Mouse (Mus musculus): ENCODE results near the gene Npcd.
"Not testable (repeated sequence)": the region's sequence is repeated elsewhere in the genome, so short reads cannot be mapped to it uniquely, and the experiment has no call there.

The Npcd gene

DNA sequence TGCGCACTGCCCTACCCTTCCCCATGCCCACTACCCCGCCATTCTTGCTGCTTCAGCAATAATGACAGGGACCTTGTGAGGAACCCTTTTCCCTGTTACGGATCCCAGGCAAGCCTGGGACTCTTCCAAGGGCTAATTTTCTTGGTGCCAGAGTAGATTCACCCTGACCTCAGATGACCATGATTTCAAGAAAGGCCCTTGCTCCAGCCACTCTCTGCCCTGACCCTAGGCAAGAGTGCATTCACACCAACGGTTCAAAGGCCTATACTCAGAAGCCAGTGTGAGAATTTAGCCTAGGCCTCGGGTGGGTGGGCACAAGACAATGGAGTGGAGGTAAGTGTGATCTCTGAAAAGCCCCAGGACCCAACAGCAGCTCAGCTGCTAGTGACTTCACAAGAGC, 4.6 kb downstream of the Npcd start:
- no peak for DNase-seq

DNA sequence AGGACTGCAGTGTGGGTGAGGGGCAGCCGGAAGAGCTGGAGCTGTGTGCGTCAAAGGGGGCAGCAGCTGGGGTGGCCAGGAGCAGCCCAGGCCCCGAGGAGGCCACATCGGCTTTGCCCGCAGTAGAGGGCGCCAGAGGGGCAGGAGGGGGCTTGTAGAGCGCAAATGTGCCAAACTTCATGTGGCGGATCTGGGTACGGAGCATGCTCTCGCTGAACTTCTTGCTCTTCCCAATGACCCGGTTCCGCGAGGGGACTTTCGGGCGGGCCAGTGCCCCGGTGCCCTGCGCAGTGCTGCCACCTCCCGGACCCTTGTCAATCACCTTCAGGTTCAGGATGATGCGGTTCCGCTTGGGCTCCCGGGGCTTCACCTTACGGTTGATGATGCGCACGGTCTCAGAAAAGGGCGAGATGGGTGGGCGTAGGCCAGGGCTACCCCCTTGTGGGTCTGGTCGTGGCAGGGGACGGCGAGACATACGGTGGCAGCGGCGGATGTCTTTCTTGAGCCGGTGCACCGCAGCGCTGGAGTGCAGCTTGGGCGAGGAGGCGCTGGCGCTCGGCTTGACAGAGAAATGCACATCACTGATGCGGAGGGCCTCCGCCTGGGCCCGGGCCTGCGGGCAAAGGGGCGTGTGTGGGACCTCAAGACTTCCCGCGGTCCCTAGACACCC, 5.5 kb downstream of the Npcd start:
- peak; percentile 78 to 80 for DNase-seq

DNA sequence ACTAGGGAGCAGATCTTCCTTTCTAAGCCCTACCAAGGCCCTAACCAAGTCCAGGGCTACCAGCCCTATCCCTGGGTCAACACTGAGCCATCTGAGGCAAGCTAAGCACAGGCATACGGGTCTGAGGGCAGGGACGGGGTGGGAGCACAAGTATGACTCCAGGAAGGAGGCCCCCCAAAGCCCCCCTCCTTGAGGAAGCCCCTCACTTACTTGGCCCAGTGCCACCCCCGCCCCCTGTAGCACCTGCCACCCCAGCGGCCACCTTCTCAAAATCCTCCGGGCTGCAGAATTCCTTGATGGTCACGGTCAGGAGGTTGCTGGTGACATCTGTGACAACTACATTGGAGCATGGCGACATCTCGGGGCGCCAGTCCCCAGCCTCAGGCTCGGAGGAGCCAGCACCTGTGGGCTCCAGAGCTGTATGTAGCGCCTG, 6.2 kb downstream of the Npcd start:
- DNase-seq = no peak

DNA sequence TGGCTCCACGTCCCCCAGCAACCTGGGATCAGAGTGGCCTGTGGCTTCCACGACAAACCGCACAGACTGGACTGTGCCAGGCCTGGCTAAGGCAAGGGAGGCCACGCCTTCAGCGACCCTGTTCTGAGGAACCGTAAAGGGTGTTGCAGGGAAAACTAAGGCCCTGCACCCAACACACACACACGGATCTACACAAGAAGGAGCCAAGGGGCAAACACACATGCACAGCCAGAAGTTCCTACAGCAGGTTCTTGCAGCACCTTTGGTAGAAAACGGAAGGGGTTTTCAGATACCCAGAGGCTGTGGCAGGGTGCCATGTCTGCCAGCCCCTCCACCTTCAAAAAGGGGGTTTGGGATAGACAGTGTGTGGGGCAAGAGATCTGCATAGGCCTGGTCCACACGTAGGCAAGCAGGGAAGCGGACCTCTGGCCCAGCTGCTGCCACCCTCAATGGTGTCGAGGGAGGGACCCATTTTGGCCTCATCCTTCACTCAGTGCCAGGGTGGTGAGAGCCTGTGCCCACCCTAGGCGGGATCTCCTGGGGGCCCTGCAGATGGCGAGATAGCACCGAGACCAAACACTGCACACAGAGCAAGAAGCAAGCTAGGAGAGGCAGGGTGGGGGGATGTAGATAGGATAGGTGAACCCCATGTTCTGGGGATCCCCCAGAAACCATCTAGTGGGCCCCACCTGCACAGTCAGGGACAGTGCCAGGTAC, 6.8 kb downstream of the Npcd start:
- DNase-seq = peak in 1 of 2 experiments; percentile 35

DNA sequence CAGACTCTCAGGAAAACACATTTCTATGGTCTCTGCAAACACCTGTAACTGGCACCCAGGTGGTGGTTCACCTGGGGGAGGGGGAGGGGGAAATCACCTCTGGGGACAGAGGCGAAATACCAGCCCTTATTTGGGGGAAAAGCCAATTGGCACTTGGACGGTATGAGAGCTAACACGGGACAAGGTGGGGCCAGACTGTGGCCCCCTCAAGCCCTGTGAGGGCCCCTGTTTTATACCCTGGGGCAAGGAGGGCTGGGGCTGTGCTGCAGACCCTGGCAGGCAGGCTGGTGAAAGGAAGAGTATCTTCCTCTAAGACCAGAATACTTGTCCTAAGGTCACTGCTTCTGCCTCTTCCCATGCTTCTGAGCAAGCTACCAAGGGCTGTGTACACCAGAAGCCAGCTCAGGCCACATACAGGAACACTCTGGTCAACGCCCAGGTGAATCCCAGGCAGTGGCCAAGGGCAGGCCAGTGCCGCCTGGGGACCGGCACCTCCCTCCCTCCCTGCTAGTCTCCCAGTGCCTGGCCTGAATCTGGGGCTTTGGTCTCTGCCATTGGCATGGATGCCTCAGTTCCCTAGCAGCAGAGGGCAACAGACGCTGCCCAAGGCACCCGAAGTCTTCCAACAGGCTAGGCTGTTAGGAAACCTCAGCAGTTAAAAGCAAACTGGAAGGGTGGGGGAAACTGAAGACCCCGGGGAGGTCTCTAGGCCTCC, 7.7 kb downstream of the Npcd start:
- peak; percentile 39 to 46 for DNase-seq

DNA sequence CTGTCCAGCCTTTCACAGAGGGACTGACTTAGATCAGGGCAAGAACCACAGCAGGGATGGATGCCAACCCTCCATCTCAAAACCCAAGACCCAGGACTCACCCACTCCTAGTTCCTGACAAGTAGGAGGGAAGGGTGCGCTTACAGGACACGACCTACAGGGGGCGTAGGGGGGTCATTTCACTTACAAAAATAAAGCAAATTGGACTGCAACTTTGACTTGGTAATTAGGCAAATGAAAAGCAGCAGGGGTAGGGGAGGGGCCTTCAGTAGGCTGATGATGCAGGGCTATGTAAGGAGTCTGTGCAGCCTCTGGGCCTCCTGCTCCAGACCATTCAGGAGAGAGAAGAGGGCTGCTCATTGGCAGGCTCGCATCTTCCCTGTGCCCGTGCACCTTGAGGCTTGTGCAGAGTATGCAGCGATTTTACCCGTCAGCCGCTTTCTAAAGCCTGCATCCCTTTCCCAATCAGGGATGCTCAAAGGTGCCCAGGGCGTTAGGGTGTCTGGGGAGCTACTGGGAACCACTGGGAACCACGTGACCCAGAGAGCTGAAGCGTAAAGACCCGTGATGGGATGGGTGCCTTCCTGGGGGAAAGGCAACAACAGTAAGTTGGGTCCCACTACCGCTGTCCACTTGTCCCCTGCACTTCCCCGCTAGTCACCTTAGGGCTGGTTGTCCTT, 8.8 kb downstream of the Npcd start:
- peak in 1 of 2 experiments; percentile 41 for DNase-seq

DNA sequence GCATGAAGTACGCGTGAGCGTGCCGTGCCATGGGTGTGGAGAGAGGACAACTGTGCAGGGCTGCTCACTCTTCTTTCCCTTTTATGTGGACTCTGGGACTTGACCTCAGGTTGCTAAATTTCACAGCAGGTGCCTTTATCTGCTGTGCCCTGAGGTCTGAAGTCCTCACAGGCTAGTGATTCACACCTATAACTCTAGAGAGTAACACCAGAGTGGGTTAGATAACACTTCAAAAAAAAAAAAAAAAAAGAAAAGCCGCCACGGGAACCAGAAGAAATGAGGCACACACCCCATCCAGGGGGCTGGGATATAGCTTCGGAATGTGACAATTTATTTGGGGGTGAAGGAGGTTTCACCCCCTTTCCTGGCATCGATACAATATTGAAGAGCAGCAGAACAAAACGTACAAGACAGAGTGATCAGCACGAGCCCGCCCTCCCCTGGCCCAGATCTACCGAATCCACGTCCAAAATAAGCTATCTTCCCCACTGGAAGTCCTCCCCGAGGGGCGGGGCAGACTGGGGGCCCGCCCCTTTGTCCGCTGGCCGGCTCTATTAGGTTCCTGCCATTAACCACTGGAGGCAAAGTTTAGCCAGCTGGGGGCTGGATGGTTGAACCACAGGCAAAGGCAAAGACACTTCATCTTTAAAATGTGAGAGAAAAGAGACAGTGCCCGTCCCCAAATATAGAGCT, 10.3 kb downstream of the Npcd start:
- DNase-seq = peak in 1 of 2 experiments; percentile 46

DNA sequence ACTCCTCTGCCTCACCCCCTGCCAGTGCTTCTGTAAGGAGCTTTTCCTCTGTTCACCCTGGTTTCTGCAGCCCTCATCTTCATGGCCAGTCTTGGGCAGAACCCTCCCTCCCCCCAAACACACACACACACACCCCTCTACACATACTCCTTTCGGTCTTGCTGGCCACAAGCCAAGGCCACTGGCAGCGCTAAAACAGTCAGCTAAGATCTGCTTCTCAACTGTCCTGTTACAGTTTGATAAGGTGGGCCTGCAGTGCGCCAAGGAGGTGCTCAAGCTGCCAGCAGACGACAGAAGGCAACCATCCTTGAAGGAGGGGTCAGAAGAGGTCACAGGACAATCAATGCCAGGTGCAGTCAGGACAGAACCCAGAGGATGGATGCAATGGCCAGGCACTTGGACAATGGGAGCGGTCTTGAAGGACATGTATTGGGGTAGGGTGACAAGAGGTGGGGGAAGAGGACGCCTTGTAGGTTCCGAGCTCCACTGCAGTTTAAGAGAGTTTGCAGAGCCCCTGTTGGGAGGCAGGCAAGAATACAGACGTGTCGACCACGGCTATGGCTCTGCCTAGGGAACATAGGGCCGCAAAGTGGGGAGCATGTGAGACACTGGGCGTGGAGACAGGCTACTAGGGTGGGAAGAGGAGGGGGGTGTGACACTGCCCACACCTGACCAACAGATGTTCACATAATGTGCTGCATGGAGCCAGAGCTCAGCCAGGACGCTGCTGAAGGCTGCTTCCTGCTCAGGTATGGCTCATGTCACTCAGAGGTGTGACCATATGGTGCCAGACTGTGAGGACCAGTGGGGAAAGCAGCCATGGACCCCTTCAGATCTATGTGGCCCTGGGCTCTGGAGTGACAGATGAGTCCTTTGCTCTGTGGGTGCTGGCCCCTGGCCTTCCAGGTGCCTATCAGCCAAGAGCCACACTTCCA, 11.5 kb downstream of the Npcd start:
- peak in 1 of 2 experiments; percentile 47 for DNase-seq

DNA sequence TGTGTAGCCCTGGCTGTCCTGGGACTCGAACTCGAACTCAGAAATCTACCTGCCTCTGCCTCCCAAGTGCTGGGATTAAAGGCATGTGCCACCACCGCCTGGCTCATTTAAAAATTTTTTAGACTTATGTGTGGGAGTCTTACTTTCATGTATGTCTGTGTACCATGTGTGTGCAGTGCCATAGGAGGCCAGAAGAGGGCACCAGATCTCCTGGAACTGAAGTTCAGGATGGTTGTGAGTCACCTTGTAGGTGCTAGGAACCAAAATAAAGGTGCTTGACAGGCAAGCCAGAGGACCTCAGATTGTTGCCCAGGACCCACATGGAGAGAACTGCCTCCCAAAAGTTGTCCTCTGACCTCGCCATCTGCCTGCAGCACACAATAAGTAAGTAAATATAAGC, 15.7 kb downstream of the Npcd start:
- peak; percentile 8 to 13 for DNase-seq

DNA sequence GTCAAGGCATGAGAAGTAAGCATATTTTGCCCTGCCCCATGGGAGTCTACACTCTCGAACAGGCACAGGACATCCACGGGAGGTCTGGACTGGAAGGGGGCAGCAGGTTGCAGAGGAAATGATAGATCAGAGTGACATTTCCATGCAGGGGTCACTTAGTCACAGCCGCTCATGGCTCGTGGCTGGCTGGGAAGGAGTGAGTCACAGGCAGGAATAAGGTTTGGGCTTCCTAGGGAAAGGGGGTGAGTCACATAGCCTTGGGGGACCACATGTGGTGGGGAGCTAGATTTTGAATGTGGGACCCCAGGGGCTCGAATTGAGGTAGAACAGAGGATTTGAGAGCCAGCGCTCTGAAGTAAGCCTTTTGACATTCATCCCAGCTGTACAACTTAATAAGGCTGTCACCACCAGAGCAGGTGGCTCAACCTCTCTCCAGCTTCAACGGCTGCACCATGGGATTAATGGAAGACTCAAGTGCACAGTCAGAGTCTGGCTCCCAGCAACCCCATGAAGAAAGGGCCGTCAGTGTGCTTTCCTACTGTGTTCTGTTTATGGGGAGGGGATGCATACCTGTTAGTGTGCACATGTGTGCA, 20.3 kb downstream of the Npcd start:
- peak in 1 of 2 experiments; percentile 11 for DNase-seq

DNA sequence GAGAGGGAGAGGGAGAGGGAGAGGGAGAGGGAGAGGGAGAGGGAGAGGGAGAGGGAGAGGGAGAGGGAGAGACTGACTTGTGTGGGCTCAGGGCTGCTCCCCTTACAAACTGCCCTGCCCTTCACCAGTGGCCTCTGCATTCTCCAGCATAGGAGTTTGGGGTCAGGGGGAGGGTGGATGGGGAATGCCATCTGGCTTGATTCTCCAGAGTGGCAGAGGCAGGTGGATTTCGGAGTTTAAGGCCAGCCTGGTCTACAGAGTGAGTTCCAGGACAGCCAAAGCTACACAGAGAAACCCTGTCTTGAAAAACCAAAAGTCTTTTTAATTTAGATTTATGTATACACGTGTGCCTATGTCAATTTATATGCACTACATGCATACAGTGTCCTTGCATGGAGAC, 21.2 kb downstream of the Npcd start:
- DNase-seq = not testable (repeated sequence)

DNA sequence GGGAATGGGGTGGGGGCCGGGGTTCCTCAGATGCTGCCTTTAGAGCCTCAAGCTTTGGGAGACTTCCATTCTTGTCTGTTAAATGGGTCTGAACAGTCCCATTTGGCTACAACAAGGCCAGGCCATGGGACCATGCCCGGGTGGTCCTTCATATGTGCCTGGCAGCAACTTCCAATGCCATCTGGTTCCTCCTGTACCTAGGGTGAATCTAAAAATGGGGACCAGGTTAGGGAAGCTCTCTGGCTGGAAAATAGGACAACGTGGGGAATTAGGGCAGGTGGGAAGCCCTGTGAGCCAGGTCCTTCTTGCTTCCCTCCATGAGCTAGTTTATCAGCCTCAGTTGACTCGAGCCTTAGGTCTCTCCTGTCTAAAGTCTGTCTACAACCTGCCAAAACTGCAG, 23.0 kb downstream of the Npcd start:
- DNase-seq = peak in 1 of 2 experiments; percentile 53

DNA sequence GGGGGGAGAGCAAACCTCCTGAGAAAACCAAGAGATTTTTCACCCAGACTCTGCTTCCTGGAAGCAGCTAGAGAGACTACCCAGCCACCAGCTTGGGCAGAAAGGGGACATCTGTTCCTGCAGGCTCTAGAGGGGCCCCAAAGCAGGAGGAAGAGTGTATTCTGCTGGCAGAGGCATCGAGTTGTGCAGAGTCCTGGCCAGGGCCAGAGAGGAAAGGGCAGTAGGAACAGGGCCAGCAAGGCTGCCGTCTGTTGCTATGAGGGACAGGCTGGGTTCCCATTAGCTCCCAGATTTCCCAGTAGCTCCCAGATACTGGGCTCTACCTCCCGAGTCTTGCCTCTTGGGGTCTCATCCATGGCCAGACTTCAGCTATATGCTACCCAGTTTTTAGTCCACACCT, 24.0 kb downstream of the Npcd start:
- DNase-seq = peak; percentile 83 to 92

DNA sequence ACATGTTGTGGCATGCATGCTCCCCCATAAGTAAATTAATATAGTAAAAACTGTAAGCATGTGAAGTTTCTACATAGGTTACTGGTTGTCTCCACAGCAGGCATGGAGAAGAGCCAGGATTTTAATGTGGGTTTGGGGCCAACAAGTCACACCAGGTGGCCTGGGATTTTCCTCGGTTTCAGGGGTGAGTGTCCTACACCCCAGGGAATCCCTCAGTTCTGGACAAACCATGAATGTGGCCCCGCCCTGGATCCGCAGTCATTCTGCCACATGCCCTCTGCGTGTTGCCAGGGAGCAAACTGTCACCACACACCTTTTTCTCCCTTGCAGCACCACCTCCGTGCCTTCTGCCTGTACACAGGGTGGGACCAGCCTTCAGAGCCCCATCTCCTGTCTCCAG, 25.4 kb downstream of the Npcd start:
- DNase-seq = peak; percentile 59 to 60

DNA sequence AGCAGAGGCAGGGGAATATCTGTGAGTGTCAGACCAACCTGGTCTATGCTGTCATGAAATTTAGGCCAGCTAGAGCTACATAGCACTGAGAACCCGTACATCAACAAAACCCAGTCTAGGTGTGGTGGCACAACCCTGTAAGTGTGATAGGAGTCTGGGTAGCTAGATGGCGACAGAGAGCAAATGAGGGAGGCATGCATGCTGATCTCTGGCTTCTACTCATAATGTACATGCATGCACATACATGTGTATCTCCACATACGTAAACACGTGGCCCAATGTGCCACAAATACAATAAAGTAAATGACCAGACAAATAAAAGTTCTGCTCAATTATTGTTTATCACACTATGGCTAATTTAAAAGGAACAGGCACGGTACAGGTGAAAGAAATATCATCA, 25.9 kb downstream of the Npcd start:
- DNase-seq = peak; percentile 79 to 83

DNA sequence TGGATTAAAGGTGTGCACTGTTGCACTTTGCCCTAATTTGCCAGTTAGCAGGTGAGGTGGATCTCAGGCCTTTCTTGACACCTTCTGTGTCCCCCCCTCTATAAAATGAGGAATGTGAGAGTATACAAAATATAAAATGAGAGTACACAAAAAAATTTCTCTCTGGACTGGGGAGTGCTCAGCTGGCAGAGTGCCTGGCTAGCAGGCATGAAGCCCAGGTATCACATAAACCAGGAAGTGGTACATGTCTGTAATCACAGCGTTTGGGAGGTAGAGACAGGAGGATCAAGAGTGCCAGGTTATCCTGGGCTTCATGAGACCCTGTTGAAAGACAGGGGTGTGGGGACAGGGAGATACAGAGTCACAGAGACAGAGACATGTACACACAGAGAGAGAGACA, 27.0 kb downstream of the Npcd start:
- DNase-seq = no peak

DNA sequence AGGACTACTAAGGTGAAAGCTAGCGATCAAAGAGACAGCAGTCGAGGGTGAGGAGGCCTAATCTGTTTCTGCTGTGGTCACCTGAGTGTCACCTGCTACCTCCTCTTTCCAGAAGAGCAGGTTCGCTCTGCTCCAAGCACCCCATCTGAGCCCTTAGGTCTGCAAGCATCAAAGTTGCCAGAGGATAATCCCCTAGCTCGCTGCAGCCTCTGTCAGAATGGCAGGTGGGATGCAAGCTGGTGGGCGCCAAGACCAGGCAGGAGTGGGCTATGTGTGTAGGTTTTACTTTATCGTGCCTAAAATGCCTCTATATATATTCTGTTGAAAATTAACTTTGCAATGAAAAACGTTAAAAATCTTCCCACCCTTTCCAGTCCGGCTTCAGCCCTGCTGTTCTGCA, 28.8 kb downstream of the Npcd start:
- DNase-seq = no peak

DNA sequence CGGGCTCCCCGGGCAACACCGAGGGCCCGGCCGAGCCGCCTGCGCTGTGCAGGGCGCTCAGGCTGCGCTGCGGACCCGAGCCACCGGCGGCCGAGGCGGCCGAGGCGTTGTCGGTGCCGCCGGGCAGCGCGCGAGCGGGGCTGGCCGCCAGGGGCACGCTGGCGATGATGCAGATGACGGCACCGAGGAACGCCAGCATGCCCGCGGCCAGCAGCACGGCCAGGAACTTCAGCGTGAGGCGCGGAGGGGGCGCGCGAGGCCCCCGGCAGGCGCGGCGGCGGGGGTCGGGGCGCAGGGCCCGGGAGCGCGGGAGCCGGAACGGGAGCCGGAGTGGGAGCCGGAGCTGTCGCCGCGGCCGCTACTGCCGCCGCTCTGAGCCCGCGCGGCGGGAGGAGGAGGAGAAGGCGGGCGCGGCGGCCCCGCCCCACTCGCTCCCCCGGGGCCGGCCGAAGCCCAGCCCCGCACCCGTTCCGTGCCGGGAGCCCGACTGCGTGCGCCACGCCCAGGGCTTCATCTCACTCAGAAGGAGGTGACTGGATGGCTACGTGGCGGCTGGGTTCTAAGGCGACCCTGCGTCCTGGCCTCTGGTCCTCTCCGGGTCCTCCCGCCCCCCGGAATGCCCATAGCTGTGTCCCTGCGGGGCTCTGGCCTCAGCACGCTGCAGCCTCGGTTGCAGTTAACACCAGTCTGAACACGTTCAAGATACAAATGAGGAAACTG, 29.5 kb downstream of the Npcd start, which contains the start of gene Nptxr:
Gene Nptxr, minus strand, starts transcription at position 415 of the 720 bp plus-strand sequence.
- DNase-seq = peak; percentile 68 to 85

DNA sequence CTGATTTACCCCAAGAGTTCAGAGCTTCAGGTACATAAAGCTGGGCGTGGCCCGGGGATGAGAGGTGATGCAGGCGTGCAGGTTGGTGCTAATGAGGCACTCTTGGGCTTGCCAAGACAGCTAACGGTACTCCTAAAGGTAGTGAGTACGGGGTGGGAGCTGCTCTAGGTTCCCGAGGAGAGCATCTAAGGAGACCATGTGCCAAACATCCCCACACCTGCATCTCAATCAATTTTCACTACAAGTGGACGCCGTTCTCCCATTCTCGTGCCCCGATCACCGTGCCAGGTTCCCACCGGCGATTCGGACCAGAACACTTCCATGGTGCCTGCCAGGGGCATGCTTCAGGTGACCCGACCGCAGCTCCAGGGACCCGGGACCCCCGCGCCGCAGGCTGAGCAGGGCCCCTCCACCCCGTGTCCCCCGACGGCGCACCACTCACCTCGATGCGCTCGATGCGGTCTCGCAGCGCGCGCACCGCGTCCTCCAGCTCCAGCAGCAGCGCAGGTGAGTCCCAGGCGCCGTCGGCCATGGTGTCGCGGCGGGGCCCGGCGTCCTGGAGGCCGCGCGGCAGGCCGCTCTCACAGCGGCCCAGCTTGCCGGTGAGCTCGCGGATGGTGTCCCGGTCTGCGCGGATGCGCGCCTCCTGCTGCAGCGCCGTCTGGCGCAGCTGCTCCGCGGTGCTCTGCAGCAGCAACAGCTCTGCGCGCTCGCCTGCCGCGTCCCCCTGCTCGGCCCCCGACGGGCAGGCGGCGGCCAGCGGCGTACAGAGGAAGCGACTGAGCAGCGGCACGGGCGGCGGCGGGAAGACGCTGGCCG, 30.3 kb downstream of the Npcd start:
- peak in 1 of 2 experiments; percentile 65 for DNase-seq

Measured in cerebellum, adult 18-20 months (tissue).